Mouse (Mus musculus): ENCODE measurements around the gene Samd3.

Gene Samd3

DNA sequence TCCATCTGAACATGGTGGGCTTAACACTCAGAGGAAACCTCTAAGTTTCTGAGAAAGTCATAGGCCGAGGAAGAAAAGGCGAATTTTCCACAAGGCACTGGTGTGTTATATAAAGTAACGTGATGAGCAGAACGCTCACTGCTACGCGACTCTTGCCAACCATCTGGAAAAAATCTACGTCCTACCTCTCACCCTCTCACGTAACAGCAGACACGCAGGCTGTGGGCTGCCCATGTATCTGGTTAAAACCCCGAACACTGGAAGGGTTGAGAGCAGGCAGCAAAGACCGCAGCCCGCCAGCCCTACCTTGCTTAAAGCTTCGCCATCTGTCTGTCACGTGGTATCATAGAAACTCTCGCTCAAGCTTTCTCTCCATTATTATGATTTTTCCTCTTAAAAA is 84.8 kb downstream of the Samd3 start:
- no peak for DNase-seq

GRCm38 (mm10) chr10:26320679-26321078 is 91.2 kb downstream of the Samd3 start:
- no peak for DNase-seq
